Mouse (Mus musculus): ENCODE results near the gene Akirin2. TPM values are rescaled to one million over a fixed set of nuclear protein-coding genes. Genes with fewer than 3 reads are reported as not detected.

Akirin2 gene
- polyA plus RNA-seq (2012; rRNA removed): 67.1 and 72.2 TPM in 2 replicates

GRCm38 (mm10) chr4:34550748-34551097 lies at the start of gene Akirin2:
Akirin2 (plus strand) TSS chr4:34550937.
- Histone ChIP-seq H3K27me3 (ENCODE audit: control insufficient read depth, insufficient read depth, low read length) (no peaks in the 10 kb centered on the region), H3K4me3 (replicated peaks; ENCODE audit: insufficient read depth, low read depth, low read length) (peak within 1 kb of the TSS; percentile 96), H3K4me1 (ENCODE audit: control insufficient read depth, insufficient read depth, low read length) (peaks cover 6% of the 10 kb centered on the region; the same call in 1 of the 2 replicates), H3K27ac (ENCODE audit: insufficient read depth, low read length) (peak within 1 kb of the TSS; percentile 98)
- TF ChIP-seq POLR2A (IDR thresholded peaks at IDR 0.05; ENCODE audit: borderline replicate concordance, insufficient read depth, low read length) (no peak), CTCF (IDR thresholded peaks at IDR 0.05; ENCODE audit: borderline replicate concordance, insufficient read depth, low read depth, low read length) (no peak)
- no peak for DNase-seq
- whole genome bisulfite sequencing: under 1% methylated on average over 51 of the region's 53 CpGs

- no peak overlapping the region for H3K27ac ChIP-seq (ENCODE audit: insufficient read depth, low read length)
- no peak overlapping the region for H3K4me3 ChIP-seq (replicated peaks; ENCODE audit: insufficient read depth, low read depth, low read length)
- no peak for TF ChIP-seq CTCF (IDR thresholded peaks at IDR 0.05; ENCODE audit: borderline replicate concordance, insufficient read depth, low read depth, low read length)
- no peak for TF ChIP-seq POLR2A (IDR thresholded peaks at IDR 0.05; ENCODE audit: borderline replicate concordance, insufficient read depth, low read length)
- no peaks in the 10 kb centered on the region for H3K27me3 ChIP-seq (ENCODE audit: control insufficient read depth, insufficient read depth, low read length)
- WGBS: 73% methylated on average over 3 of the region's 3 CpGs
- no peak for DNase-seq
- no peaks in the 10 kb centered on the region for H3K4me1 ChIP-seq (ENCODE audit: control insufficient read depth, insufficient read depth, low read length)
Measured at GRCm38 (mm10) chr4:34510305-34510704, 40.4 kb upstream of the Akirin2 start.

GRCm38 (mm10) chr4:34522846-34523245 lies 27.9 kb upstream of the Akirin2 start:
- peak; percentile 34; the same call in 1 of the 2 replicates for TF ChIP-seq POLR2A (IDR thresholded peaks at IDR 0.05; ENCODE audit: borderline replicate concordance, insufficient read depth, low read length)
- no peak for TF ChIP-seq CTCF (IDR thresholded peaks at IDR 0.05; ENCODE audit: borderline replicate concordance, insufficient read depth, low read depth, low read length)
- Histone ChIP-seq H3K4me3 (replicated peaks; ENCODE audit: insufficient read depth, low read depth, low read length) (no peak overlapping the region), H3K27me3 (ENCODE audit: control insufficient read depth, insufficient read depth, low read length) (no peaks in the 10 kb centered on the region), H3K27ac (ENCODE audit: insufficient read depth, low read length) (no peak overlapping the region), H3K4me1 (ENCODE audit: control insufficient read depth, insufficient read depth, low read length) (peaks cover 8% of the 10 kb centered on the region; the same call in 1 of the 2 replicates)
- DNase-seq: peak; percentile 84 to 97
- 2% methylated on average over 3 of the region's 3 CpGs for WGBS

- peaks cover 8% of the 10 kb centered on the region; the same call in 1 of the 2 replicates for H3K4me1 ChIP-seq (ENCODE audit: control insufficient read depth, insufficient read depth, low read length)
- TF ChIP-seq POLR2A (IDR thresholded peaks at IDR 0.05; ENCODE audit: borderline replicate concordance, insufficient read depth, low read length) (no peak), CTCF (IDR thresholded peaks at IDR 0.05; ENCODE audit: borderline replicate concordance, insufficient read depth, low read depth, low read length) (no peak)
- 10% methylated on average over 4 of the region's 4 CpGs for WGBS
- H3K27me3 ChIP-seq (ENCODE audit: control insufficient read depth, insufficient read depth, low read length): no peaks in the 10 kb centered on the region
- peak; percentile 39 to 56 for DNase-seq
- no peak overlapping the region for H3K4me3 ChIP-seq (replicated peaks; ENCODE audit: insufficient read depth, low read depth, low read length)
- peak overlapping the region; percentile 63; the same call in 1 of the 2 replicates for H3K27ac ChIP-seq (ENCODE audit: insufficient read depth, low read length)
Measured at GRCm38 (mm10) chr4:34523586-34523985, 27.2 kb upstream of the Akirin2 start.

GRCm38 (mm10) chr4:34526771-34527170 lies 24.0 kb upstream of the Akirin2 start:
- 93% methylated on average over 3 of the region's 3 CpGs for WGBS
- no peak overlapping the region for H3K4me3 ChIP-seq (replicated peaks; ENCODE audit: insufficient read depth, low read depth, low read length)
- peaks cover 12% of the 10 kb centered on the region for H3K4me1 ChIP-seq (ENCODE audit: control insufficient read depth, insufficient read depth, low read length)
- TF ChIP-seq CTCF (IDR thresholded peaks at IDR 0.05; ENCODE audit: borderline replicate concordance, insufficient read depth, low read depth, low read length) (no peak), POLR2A (IDR thresholded peaks at IDR 0.05; ENCODE audit: borderline replicate concordance, insufficient read depth, low read length) (no peak)
- H3K27me3 ChIP-seq (ENCODE audit: control insufficient read depth, insufficient read depth, low read length): no peaks in the 10 kb centered on the region
- no peak overlapping the region for H3K27ac ChIP-seq (ENCODE audit: insufficient read depth, low read length)
- no peak for DNase-seq

- WGBS: 98% methylated on average over 1 of the region's 1 CpGs
- H3K27ac ChIP-seq (ENCODE audit: insufficient read depth, low read length): no peak overlapping the region
- no peak overlapping the region for H3K4me3 ChIP-seq (replicated peaks; ENCODE audit: insufficient read depth, low read depth, low read length)
- H3K27me3 ChIP-seq (ENCODE audit: control insufficient read depth, insufficient read depth, low read length): no peaks in the 10 kb centered on the region
- no peak for TF ChIP-seq CTCF (IDR thresholded peaks at IDR 0.05; ENCODE audit: borderline replicate concordance, insufficient read depth, low read depth, low read length)
- no peak for TF ChIP-seq POLR2A (IDR thresholded peaks at IDR 0.05; ENCODE audit: borderline replicate concordance, insufficient read depth, low read length)
- DNase-seq: no peak
- peaks cover 10% of the 10 kb centered on the region for H3K4me1 ChIP-seq (ENCODE audit: control insufficient read depth, insufficient read depth, low read length)
Measured at GRCm38 (mm10) chr4:34528430-34529100, 22.2 kb upstream of the Akirin2 start.

- H3K4me1 ChIP-seq (ENCODE audit: control insufficient read depth, insufficient read depth, low read length): peaks cover 4% of the 10 kb centered on the region
- H3K4me3 ChIP-seq (replicated peaks; ENCODE audit: insufficient read depth, low read depth, low read length): no peak overlapping the region
- DNase-seq: peak in 1 of 2 experiments; percentile 24
- H3K27me3 ChIP-seq (ENCODE audit: control insufficient read depth, insufficient read depth, low read length): no peaks in the 10 kb centered on the region
- H3K27ac ChIP-seq (ENCODE audit: insufficient read depth, low read length): peak overlapping the region; percentile 64
- WGBS: 30% methylated on average over 4 of the region's 4 CpGs
- TF ChIP-seq CTCF (IDR thresholded peaks at IDR 0.05; ENCODE audit: borderline replicate concordance, insufficient read depth, low read depth, low read length): no peak
- no peak for TF ChIP-seq POLR2A (IDR thresholded peaks at IDR 0.05; ENCODE audit: borderline replicate concordance, insufficient read depth, low read length)
Measured at GRCm38 (mm10) chr4:34529379-34529778, 21.4 kb upstream of the Akirin2 start.

- TF ChIP-seq POLR2A (IDR thresholded peaks at IDR 0.05; ENCODE audit: borderline replicate concordance, insufficient read depth, low read length): peak; percentile 25; the same call in 1 of the 2 replicates
- TF ChIP-seq CTCF (IDR thresholded peaks at IDR 0.05; ENCODE audit: borderline replicate concordance, insufficient read depth, low read depth, low read length): no peak
- Histone ChIP-seq H3K4me1 (ENCODE audit: control insufficient read depth, insufficient read depth, low read length) (peaks cover 4% of the 10 kb centered on the region), H3K4me3 (replicated peaks; ENCODE audit: insufficient read depth, low read depth, low read length) (no peak overlapping the region), H3K27ac (ENCODE audit: insufficient read depth, low read length) (no peak overlapping the region), H3K27me3 (ENCODE audit: control insufficient read depth, insufficient read depth, low read length) (no peaks in the 10 kb centered on the region)
- WGBS: 11% methylated on average over 6 of the region's 6 CpGs
- peak; percentile 83 to 85 for DNase-seq
Measured at GRCm38 (mm10) chr4:34529941-34530340, 20.8 kb upstream of the Akirin2 start.

Data from cerebellum, adult 2 months (tissue).